Mouse (Mus musculus): ENCODE measurements around the gene D630045J12Rik.

- TF ChIP-seq CTCF (IDR thresholded peaks at IDR 0.05; ENCODE audit: low read depth, low read length) (no peak), POLR2A (IDR thresholded peaks at IDR 0.05; ENCODE audit: borderline replicate concordance, low read depth, low read length) (no peak)
Observed at GRCm38 (mm10) chr6:38284422-38284821, 30.6 kb upstream of the D630045J12Rik start.

Data from bone marrow macrophage, adult 2 months (primary cell).